Mouse (Mus musculus) thymus, adult 2 months (tissue): ENCODE data around the gene Tbx15. TPM values are rescaled to one million over a fixed set of nuclear protein-coding genes. Genes with fewer than 3 reads are reported as not detected.

ENCODE experiments used
- DNase-seq: peaks from one replicate; pipeline ENCODE4 v3.0.0; 2021
- H3K27ac ChIP-seq: fragments of 200-500 bp; 2 replicates; pipeline ENCODE4 v1.5.1; 2012; ENCODE audit warnings: low read length, control low read depth; ENCODE audit not compliant: control insufficient read depth, insufficient read depth
- H3K27me3 ChIP-seq: fragments of 200-500 bp; 2 replicates; pipeline ENCODE4 v1.6.1; 2012; ENCODE audit warnings: mild to moderate bottlenecking, low read length, moderate library complexity, mixed read lengths; ENCODE audit not compliant: control insufficient read depth, insufficient read depth
- H3K36me3 ChIP-seq: fragments of 200-500 bp; 2 replicates; pipeline ENCODE4 v1.6.1; 2012; ENCODE audit warnings: mild to moderate bottlenecking, low read length, moderate library complexity; ENCODE audit not compliant: control insufficient read depth, insufficient read depth
- H3K4me1 ChIP-seq: fragments of 200-500 bp; replicated peaks from 2 replicates; pipeline ENCODE4 v1.6.1; 2012; ENCODE audit warnings: low read length; ENCODE audit not compliant: control insufficient read depth, insufficient read depth
- H3K4me3 ChIP-seq: fragments of 200-500 bp; 2 replicates; pipeline ENCODE4 v1.5.1; 2012; ENCODE audit warnings: mild to moderate bottlenecking, low read length, control low read depth, moderate library complexity; ENCODE audit not compliant: control insufficient read depth, insufficient read depth
- CTCF ChIP-seq: fragments of 200-500 bp; IDR thresholded peaks from 2 replicates; pipeline ENCODE4 v1.5.1; 2012; ENCODE audit warnings: mild to moderate bottlenecking, control low read depth, low read length, moderate library complexity, borderline replicate concordance; ENCODE audit not compliant: control insufficient read depth, poor library complexity, insufficient read depth; ENCODE audit errors: extremely low read depth
- POLR2A ChIP-seq: fragments of 200-500 bp; IDR thresholded peaks from 2 replicates; pipeline ENCODE4 v1.6.1; 2012; ENCODE audit warnings: mild to moderate bottlenecking, low read length, control low read depth, moderate library complexity; ENCODE audit not compliant: control insufficient read depth, poor library complexity, insufficient read depth; ENCODE audit errors: extremely low read depth
- WGBS: fragments of 180-500 bp; shearing (Covaris S2); methylation state at CpG from one replicate; pipeline ENCODE4 v1.1.7; 2018; 5-methylcytosine and 5-hydroxymethylcytosine counted together
- polyA plus RNA-seq: library from polyadenylated mRNA; depleted of rRNA; stranded (reverse); fragments of >200 nt; gene quantifications from 2 replicates; pipeline ENCODE4 v1.2.3, GENCODE M21; 2012

The Tbx15 gene
- polyA plus RNA-seq, 1 experiment, result 0.34 TPM

- H3K27me3 ChIP-seq, result peaks cover 6% of the 10 kb centered on the region; the same call in 1 of the 2 replicates
- no peaks in the 10 kb centered on the region for H3K4me1 ChIP-seq
- 29% methylated on average over 7 of the region's 7 CpGs for WGBS
- TF ChIP-seq CTCF, result no peak
- no peak for TF ChIP-seq POLR2A
- no peak overlapping the region for H3K27ac ChIP-seq
- no peak for DNase-seq
- no peak overlapping the region for H3K4me3 ChIP-seq
- H3K36me3 ChIP-seq, result no peaks in the 10 kb centered on the region
Measured at GRCm38 (mm10) chr3:99264695-99265094, 24.5 kb downstream of the Tbx15 start.

- no peak for DNase-seq
- no peaks in the 10 kb centered on the region for H3K36me3 ChIP-seq
Measured at GRCm38 (mm10) chr3:99266752-99267303, 26.6 kb downstream of the Tbx15 start.

GRCm38 (mm10) chr3:99277973-99278580 lies 37.9 kb downstream of the Tbx15 start:
- 61% methylated on average over 12 of the region's 12 CpGs for WGBS
- no peak overlapping the region for H3K4me3 ChIP-seq
- no peaks in the 10 kb centered on the region for H3K36me3 ChIP-seq
- no peak for DNase-seq
- no peak overlapping the region for H3K27ac ChIP-seq
- no peaks in the 10 kb centered on the region for H3K27me3 ChIP-seq
- no peaks in the 10 kb centered on the region for H3K4me1 ChIP-seq
- TF ChIP-seq CTCF (no peak), POLR2A (no peak)

More at GRCm38 (mm10) chr3:99266752-99267303, 26.6 kb downstream of the Tbx15 start:
- no peak for TF ChIP-seq POLR2A
- no peak for TF ChIP-seq CTCF
- Histone ChIP-seq H3K27ac (no peak overlapping the region), H3K27me3 (no peaks in the 10 kb centered on the region), H3K4me3 (no peak overlapping the region), H3K4me1 (no peaks in the 10 kb centered on the region)
- WGBS, result 66% methylated on average over 10 of the region's 10 CpGs

GRCm38 (mm10) chr3:99279718-99280117 lies 39.5 kb downstream of the Tbx15 start:
- DNase-seq, result no peak
- Histone ChIP-seq H3K27me3 (no peaks in the 10 kb centered on the region), H3K4me1 (no peaks in the 10 kb centered on the region), H3K27ac (no peak overlapping the region), H3K4me3 (no peak overlapping the region), H3K36me3 (no peaks in the 10 kb centered on the region)
- 84% methylated on average over 3 of the region's 3 CpGs for WGBS
- TF ChIP-seq CTCF, result no peak
- TF ChIP-seq POLR2A, result no peak

GRCm38 (mm10) chr3:99281453-99281852 lies 41.3 kb downstream of the Tbx15 start:
- no peaks in the 10 kb centered on the region for H3K36me3 ChIP-seq
- H3K4me3 ChIP-seq, result no peak overlapping the region
- no peaks in the 10 kb centered on the region for H3K4me1 ChIP-seq
- TF ChIP-seq POLR2A (no peak), CTCF (no peak)
- no peak overlapping the region for H3K27ac ChIP-seq
- no peak for DNase-seq
- no peaks in the 10 kb centered on the region for H3K27me3 ChIP-seq
- WGBS, result 69% methylated on average over 4 of the region's 4 CpGs

- TF ChIP-seq CTCF (no peak), POLR2A (no peak)
- WGBS, result 44% methylated on average over 2 of the region's 2 CpGs
Measured at GRCm38 (mm10) chr3:99288302-99288701, 48.1 kb downstream of the Tbx15 start.

GRCm38 (mm10) chr3:99290064-99290702 lies 50.0 kb downstream of the Tbx15 start:
- H3K4me1 ChIP-seq, result no peaks in the 10 kb centered on the region
- no peak for DNase-seq
- H3K27ac ChIP-seq, result no peak overlapping the region
- H3K27me3 ChIP-seq, result no peaks in the 10 kb centered on the region
- H3K4me3 ChIP-seq, result no peak overlapping the region
- H3K36me3 ChIP-seq, result no peaks in the 10 kb centered on the region
- 55% methylated on average over 6 of the region's 6 CpGs for WGBS
- TF ChIP-seq CTCF, result no peak
- no peak for TF ChIP-seq POLR2A

More at GRCm38 (mm10) chr3:99288302-99288701, 48.1 kb downstream of the Tbx15 start:
- H3K36me3 ChIP-seq, result no peaks in the 10 kb centered on the region
- no peak overlapping the region for H3K4me3 ChIP-seq
- H3K4me1 ChIP-seq, result no peaks in the 10 kb centered on the region
- H3K27ac ChIP-seq, result no peak overlapping the region
- no peaks in the 10 kb centered on the region for H3K27me3 ChIP-seq
- DNase-seq, result peak; percentile 25
